Mouse (Mus musculus) hindbrain, embryonic 10.5 days (tissue): Measurements from ENCODE around the gene Rps21. TPM values are rescaled to one million over a fixed set of nuclear protein-coding genes. Genes with fewer than 3 reads are reported as not detected.

ENCODE experiments used
- DNase-seq: peaks from one replicate; pipeline ENCODE4 v3.0.0-alpha.2; 2017; ENCODE audit warnings: low spot score
- H3K27ac ChIP-seq: fragments of 300-500 bp; sonication (generic); 2 replicates; pipeline ENCODE4 v1.5.1; 2016; ENCODE audit warnings: mild to moderate bottlenecking, moderate library complexity
- H3K27me3 ChIP-seq: fragments of 300-500 bp; sonication (generic); 2 replicates; pipeline ENCODE4 v1.6.1; 2016; ENCODE audit warnings: mild to moderate bottlenecking; ENCODE audit not compliant: poor library complexity, insufficient read depth, severe bottlenecking
- H3K36me3 ChIP-seq: fragments of 300-500 bp; sonication (generic); 2 replicates; pipeline ENCODE4 v1.6.1; 2016; ENCODE audit warnings: mild to moderate bottlenecking, moderate library complexity
- H3K4me1 ChIP-seq: fragments of 300-500 bp; sonication (generic); replicated peaks from 2 replicates; pipeline ENCODE4 v1.6.1; 2016; ENCODE audit warnings: mild to moderate bottlenecking
- H3K4me3 ChIP-seq: fragments of 300-500 bp; sonication (generic); 2 replicates; pipeline ENCODE4 v1.5.1; 2016; ENCODE audit warnings: mild to moderate bottlenecking, moderate library complexity
- H3K9me3 ChIP-seq: fragments of 300-500 bp; sonication (generic); 2 replicates; pipeline ENCODE4 v1.6.1; 2016; ENCODE audit warnings: mild to moderate bottlenecking, moderate library complexity
- WGBS: fragments of 180-500 bp; shearing (Covaris S2); methylation state at CpG from one replicate; pipeline ENCODE4 v1.1.7; 2016; 5-methylcytosine and 5-hydroxymethylcytosine counted together
- polyA plus RNA-seq: library from polyadenylated mRNA; unstranded; fragments of >200 nt; fragmentation: Nextera tagmentation; extraction: Ambion mirVana; gene quantifications from 2 replicates; pipeline ENCODE4 v1.2.1, GENCODE M21; 2016

Gene Rps21
- polyA plus RNA-seq, 1 experiment from 2014 or later, result 440 TPM

GRCm38 (mm10) chr2:180307680-180308079 is 50.5 kb downstream of the Rps21 start:
- no peak overlapping the region for H3K4me3 ChIP-seq
- H3K27me3 ChIP-seq, result no peaks in the 10 kb centered on the region; the same call in 1 of the 2 replicates
- no peaks in the 10 kb centered on the region for H3K9me3 ChIP-seq
- no peaks in the 10 kb centered on the region for H3K4me1 ChIP-seq
- WGBS, result 57% methylated on average over 2 of the region's 2 CpGs
- DNase-seq, result no peak
- no peaks in the 10 kb centered on the region for H3K36me3 ChIP-seq
- H3K27ac ChIP-seq, result no peak overlapping the region

Other genes with a start within 250 kb of the Rps21 start
- 9.4 and 12.9 TPM in 2 replicates for gene Lsm14b, start 232.4 kb upstream of the Rps21 start, polyA plus RNA-seq
- 794 and 830 TPM in 2 replicates for gene Psma7, start 214.9 kb upstream of the Rps21 start, polyA plus RNA-seq
- 10.0 and 14.7 TPM in 2 replicates for gene Ss18l1, start 214.9 kb upstream of the Rps21 start, polyA plus RNA-seq
- 33.9 TPM in 2 replicates for gene Mtg2, start 186.8 kb upstream of the Rps21 start, polyA plus RNA-seq
- gene Hrh3, start 152.9 kb upstream of the Rps21 start, polyA plus RNA-seq, result 1.5 and 4.2 TPM in 2 replicates
- gene Osbpl2, start 138.1 kb upstream of the Rps21 start, polyA plus RNA-seq, result 29.0 and 42.2 TPM in 2 replicates
- 278 and 297 TPM in 2 replicates for gene Adrm1, start 85.9 kb upstream of the Rps21 start, polyA plus RNA-seq
- 7.2 and 10.8 TPM in 2 replicates for gene Lama5, start 31.5 kb upstream of the Rps21 start, polyA plus RNA-seq
- gene Cables2, start 16.1 kb downstream of the Rps21 start, polyA plus RNA-seq, result 12.6 and 16.0 TPM in 2 replicates
- 0.18 and 0.55 TPM in 2 replicates for gene Rbbp8nl, start 32.5 kb downstream of the Rps21 start, polyA plus RNA-seq
- 0.25 TPM in 1 of 2 replicates, not detected in the other for gene Gata5, start 77.3 kb downstream of the Rps21 start, polyA plus RNA-seq
- 7.6 and 8.7 TPM in 2 replicates for gene Slco4a1, start 198.9 kb downstream of the Rps21 start, polyA plus RNA-seq
- gene Ntsr1, start 242.6 kb downstream of the Rps21 start, polyA plus RNA-seq, result 0.31 and 0.39 TPM in 2 replicates